Mouse (Mus musculus) midbrain, embryonic 13.5 days (tissue): ENCODE results near the gene Scml4. TPM values are rescaled to one million over a fixed set of nuclear protein-coding genes. Genes with fewer than 3 reads are reported as not detected.

ENCODE experiments used
- ATAC-seq: fragments of 200-750 bp; cut with Nextera tagmentation; 2 replicates; pipeline ENCODE4 v1.8.0; 2017; ENCODE audit warnings: mild to moderate bottlenecking, moderate TSS enrichment, moderate library complexity
- H3K27ac ChIP-seq: fragments of 300-500 bp; sonication (generic); 2 replicates; pipeline ENCODE4 v1.5.1; 2015; ENCODE audit warnings: inconsistent platforms, mild to moderate bottlenecking, moderate library complexity
- H3K27me3 ChIP-seq: fragments of 300-500 bp; sonication (generic); 2 replicates; pipeline ENCODE4 v1.6.1; 2015; ENCODE audit warnings: mild to moderate bottlenecking, inconsistent platforms
- H3K36me3 ChIP-seq: fragments of 300-500 bp; sonication (generic); 2 replicates; pipeline ENCODE4 v1.6.1; 2015; ENCODE audit warnings: mild to moderate bottlenecking, inconsistent platforms
- H3K4me1 ChIP-seq: fragments of 300-500 bp; sonication (generic); replicated peaks from 2 replicates; pipeline ENCODE4 v1.6.1; 2015; ENCODE audit warnings: inconsistent platforms
- H3K4me2 ChIP-seq: fragments of 300-500 bp; sonication (generic); replicated peaks from 2 replicates; pipeline ENCODE4 v1.6.1; 2015; ENCODE audit warnings: moderate library complexity, mild to moderate bottlenecking, inconsistent platforms
- H3K4me3 ChIP-seq: fragments of 300-500 bp; sonication (generic); replicated peaks from 2 replicates; pipeline ENCODE4 v1.5.1; 2015; ENCODE audit warnings: mild to moderate bottlenecking, inconsistent platforms
- H3K9ac ChIP-seq: fragments of 300-500 bp; sonication (generic); replicated peaks from 2 replicates; pipeline ENCODE4 v1.6.1; 2015; ENCODE audit warnings: mild to moderate bottlenecking, inconsistent platforms
- H3K9me3 ChIP-seq: fragments of 300-500 bp; sonication (generic); 2 replicates; pipeline ENCODE4 v1.6.1; 2016; ENCODE audit warnings: mild to moderate bottlenecking, inconsistent platforms
- WGBS: fragments of 180-500 bp; shearing (Covaris S2); methylation state at CpG from one replicate; pipeline ENCODE4 v1.1.7; 2015; 5-methylcytosine and 5-hydroxymethylcytosine counted together
- polyA plus RNA-seq: library from polyadenylated mRNA; unstranded; fragments of >200 nt; fragmentation: Nextera tagmentation; extraction: Ambion mirVana; gene quantifications from 2 replicates; pipeline ENCODE4 v1.2.1, GENCODE M21; 2015

Gene Scml4
- polyA plus RNA-seq, 1 experiment from 2014 or later = 10.3 TPM

DNA sequence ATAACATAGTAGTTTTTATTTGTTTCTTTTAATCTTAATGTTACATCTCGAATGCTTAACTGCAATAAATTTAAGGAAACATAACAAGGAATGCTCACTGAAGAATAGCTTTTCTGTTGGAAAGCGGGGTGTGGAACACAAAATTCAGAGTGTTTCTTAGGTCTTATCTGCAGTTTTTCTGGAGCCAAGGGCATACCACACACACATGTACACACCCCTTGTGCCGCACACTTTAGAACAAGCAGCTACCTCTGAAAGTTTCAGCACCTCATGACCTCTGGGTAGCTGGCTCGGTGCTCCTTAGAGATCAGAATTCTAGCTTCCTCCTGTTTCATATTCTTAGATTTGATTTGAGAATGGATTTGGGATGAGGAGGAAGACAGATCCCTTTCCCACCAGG, 2.6 kb downstream of the Scml4 start:
- no peaks in the 10 kb centered on the region for H3K27me3 ChIP-seq
- H3K9ac ChIP-seq = no peak overlapping the region
- peaks cover 58% of the 10 kb centered on the region for H3K4me1 ChIP-seq
- ATAC-seq = no peak
- H3K9me3 ChIP-seq = no peaks in the 10 kb centered on the region
- 84% methylated on average over 4 of the region's 4 CpGs for WGBS
- no peak overlapping the region for H3K4me3 ChIP-seq
- H3K27ac ChIP-seq = no peak overlapping the region
- no peaks in the 10 kb centered on the region for H3K36me3 ChIP-seq
- H3K4me2 ChIP-seq = 0 out of 2 replicates have a peak overlapping the region, but pooled peaks have one; percentile 9

DNA sequence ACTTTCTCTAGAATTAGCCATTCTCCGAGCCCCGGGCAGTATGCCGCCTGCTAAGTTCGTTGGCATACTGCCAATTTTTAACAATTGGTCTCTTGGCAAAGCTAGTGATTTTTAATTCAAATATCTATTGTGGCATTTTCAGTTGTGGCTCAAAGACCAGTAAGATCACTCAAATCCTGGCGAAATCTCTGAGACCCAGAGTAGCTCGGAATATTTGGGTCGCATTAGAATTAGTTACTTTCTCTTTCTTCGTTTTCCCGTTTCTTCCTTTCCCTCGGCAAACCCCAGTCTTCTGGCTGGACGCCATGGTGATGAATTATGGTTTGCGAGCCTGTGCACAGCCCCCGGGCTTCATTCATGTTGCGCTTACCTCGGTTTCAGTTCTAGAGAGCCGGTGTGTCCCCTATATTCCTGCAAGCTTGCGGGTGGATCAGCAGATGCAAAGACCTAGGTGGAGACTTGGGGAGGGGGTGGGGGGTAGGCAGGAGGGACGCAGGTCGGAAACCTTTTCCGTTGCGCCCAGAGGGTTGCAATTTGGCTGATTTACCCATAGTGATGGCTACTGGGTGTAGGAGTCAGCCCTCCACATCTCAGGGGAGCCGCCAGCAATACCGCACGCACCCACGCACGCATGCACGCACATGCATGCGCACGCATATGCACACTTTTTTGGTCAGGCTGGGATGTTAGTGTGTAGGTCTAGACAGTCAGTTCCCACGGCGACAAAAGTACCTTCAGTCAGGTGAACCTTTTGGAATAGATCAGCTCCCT, 3.6 kb downstream of the Scml4 start:
- no peaks in the 10 kb centered on the region for H3K36me3 ChIP-seq
- no peaks in the 10 kb centered on the region for H3K9me3 ChIP-seq
- WGBS = 45% methylated on average over 31 of the region's 31 CpGs
- H3K4me2 ChIP-seq = peak overlapping the region; percentile 53
- H3K27me3 ChIP-seq = no peaks in the 10 kb centered on the region
- peaks cover 58% of the 10 kb centered on the region for H3K4me1 ChIP-seq
- peak; percentile 15; the same call in 1 of the 2 replicates for ATAC-seq
- peak overlapping the region; percentile 29; the same call in 1 of the 2 replicates for H3K9ac ChIP-seq
- H3K27ac ChIP-seq = peak overlapping the region; percentile 52
- H3K4me3 ChIP-seq = peak overlapping the region; percentile 25

DNA sequence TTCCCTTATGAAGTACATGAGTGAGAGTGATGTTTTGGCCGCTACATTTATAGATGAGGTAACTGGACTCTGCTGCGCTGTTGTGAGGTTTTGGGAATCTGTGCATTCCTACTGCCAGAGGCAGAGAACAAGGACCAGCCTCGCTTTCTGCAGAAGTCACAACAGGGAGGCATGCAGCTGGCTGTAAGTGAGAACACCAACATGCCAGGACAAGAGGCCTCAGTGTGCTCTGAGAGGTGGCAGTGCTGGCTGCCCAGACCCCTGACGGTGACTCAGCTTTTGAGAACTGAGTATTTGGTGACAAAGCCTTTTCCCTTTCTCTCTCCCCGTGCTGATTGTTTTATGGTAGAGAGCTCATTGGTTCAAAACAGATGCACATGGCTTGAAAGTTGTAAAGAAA, 4.5 kb downstream of the Scml4 start:
- Histone ChIP-seq H3K9me3 (no peaks in the 10 kb centered on the region), H3K9ac (no peak overlapping the region), H3K36me3 (no peaks in the 10 kb centered on the region), H3K27me3 (no peaks in the 10 kb centered on the region), H3K27ac (peak overlapping the region; percentile 52; the same call in 1 of the 2 replicates), H3K4me3 (no peak overlapping the region), H3K4me1 (peaks cover 53% of the 10 kb centered on the region), H3K4me2 (peak overlapping the region; percentile 53; the same call in 1 of the 2 replicates)
- ATAC-seq = no peak
- 61% methylated on average over 5 of the region's 5 CpGs for WGBS

DNA sequence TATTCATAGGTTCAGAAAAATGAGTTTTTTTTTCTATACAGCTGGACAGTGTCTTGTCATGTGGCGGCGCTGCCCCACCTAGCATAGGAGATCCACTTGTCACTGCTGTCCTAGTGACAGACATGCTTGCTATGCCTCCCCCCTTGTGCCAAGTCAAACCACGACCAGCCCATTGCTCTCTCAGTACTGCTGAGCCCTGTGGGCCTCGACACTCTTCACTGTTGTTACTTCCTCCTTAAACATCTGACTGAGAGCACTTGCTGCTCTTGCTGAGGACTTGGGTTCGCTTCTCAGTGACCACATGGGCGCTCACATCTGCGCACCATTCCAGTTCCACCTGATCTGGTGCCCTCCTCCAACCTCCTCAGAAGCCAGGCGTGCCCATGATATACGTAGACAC, 8.2 kb downstream of the Scml4 start:
- Histone ChIP-seq H3K4me2 (no peak overlapping the region), H3K9ac (no peak overlapping the region), H3K36me3 (no peaks in the 10 kb centered on the region), H3K27ac (no peak overlapping the region), H3K4me3 (no peak overlapping the region), H3K9me3 (no peaks in the 10 kb centered on the region), H3K4me1 (peaks cover 39% of the 10 kb centered on the region), H3K27me3 (0 out of 2 replicates have a peak, but pooled peaks cover 6% of the 10 kb centered on the region)
- no peak for ATAC-seq
- 91% methylated on average over 9 of the region's 9 CpGs for whole genome bisulfite sequencing

DNA sequence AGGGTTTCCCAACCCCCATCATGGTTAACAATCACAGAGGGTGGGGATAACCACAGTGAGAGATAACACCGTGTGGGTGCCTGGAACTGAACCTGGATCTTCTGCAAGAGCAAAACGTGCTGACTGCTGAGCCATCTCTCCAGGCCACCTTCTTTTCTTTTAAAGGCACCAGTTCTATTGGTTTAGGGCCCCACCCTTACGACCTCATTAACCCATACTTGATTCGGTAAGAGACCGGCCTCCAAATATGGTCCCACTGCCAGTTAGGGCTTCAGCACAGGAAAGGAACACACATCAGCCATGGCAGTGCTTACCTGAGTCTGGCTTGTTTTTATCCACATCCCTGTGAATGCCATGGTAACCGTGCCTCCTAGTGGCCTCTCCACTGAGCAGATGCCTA, 9.3 kb downstream of the Scml4 start:
- no peak overlapping the region for H3K4me2 ChIP-seq
- ATAC-seq = no peak
- H3K9me3 ChIP-seq = no peaks in the 10 kb centered on the region
- no peak overlapping the region for H3K4me3 ChIP-seq
- WGBS = 84% methylated on average over 6 of the region's 6 CpGs
- no peak overlapping the region for H3K9ac ChIP-seq
- H3K36me3 ChIP-seq = no peaks in the 10 kb centered on the region
- H3K27ac ChIP-seq = no peak overlapping the region
- H3K27me3 ChIP-seq = 0 out of 2 replicates have a peak, but pooled peaks cover 6% of the 10 kb centered on the region
- peaks cover 28% of the 10 kb centered on the region for H3K4me1 ChIP-seq

DNA sequence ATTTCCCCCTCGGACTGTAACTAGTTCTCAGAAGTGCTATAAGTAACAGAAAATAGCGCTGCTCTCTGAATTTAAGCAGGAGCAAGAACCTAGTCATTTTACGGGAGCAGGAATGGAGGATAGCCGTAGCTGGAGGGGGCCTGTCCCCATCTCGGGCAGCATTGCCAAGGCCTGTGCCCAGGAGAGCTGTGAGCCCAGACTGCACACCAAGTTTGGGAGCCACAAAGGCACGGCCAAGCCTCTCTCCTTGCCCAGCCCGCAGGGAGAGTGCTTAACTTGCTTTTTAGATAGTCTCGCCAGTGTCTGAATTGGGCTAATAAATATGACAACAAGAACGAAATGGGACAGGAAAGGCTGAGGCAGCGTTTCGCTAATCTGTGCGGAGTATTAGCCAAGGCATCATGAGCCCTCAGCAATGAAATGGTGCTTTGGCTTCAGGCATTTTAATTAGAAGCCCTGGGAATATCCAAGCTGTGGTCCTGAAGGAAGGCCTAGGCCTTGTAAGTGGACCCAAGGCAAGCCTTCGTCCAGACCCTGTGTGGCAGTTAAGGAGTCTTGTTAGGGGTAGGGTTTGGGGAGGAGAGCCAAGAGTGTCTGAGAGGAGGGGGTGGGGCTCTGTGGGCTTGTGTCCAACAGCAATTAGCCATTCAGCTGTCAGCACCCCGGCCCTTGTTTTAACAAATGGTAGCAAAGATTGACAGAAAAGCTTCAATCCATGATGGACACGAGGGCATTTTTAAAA, 12.3 kb downstream of the Scml4 start:
- Histone ChIP-seq H3K36me3 (no peaks in the 10 kb centered on the region), H3K9me3 (no peaks in the 10 kb centered on the region), H3K27ac (peak overlapping the region; percentile 25; the same call in 1 of the 2 replicates), H3K4me3 (no peak overlapping the region), H3K27me3 (0 out of 2 replicates have a peak, but pooled peaks cover 6% of the 10 kb centered on the region), H3K4me2 (no peak overlapping the region), H3K9ac (no peak overlapping the region), H3K4me1 (peaks cover 14% of the 10 kb centered on the region)
- WGBS = 72% methylated on average over 15 of the region's 15 CpGs
- ATAC-seq = peak; percentile 70

DNA sequence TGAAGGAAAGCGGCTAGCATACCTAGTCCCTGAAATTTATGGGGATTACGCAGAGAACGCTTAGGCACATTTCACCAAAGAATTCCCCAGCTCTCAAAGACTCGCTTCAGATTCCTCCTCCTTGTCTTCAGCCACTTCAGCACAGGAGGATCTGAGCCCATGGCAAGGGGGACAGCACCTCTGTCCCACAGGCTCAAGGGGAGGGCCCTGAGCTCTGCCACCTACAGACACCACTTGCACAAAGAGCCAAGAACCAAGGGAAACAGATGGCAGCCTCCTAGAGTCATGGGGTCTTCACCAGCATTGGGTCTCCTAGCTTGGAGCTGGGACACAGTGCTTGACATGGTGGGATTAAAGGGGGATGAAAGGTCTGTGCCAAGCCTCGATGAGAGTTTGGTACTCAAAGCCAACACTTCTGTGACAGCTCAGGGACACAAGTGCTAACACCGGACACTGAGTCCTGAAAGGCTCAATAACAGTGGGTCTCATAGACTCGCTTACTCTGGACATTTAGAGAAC, 13.0 kb downstream of the Scml4 start:
- H3K4me3 ChIP-seq = no peak overlapping the region
- H3K9ac ChIP-seq = no peak overlapping the region
- ATAC-seq = no peak
- no peaks in the 10 kb centered on the region for H3K9me3 ChIP-seq
- WGBS = 84% methylated on average over 7 of the region's 7 CpGs
- H3K27me3 ChIP-seq = 0 out of 2 replicates have a peak, but pooled peaks cover 6% of the 10 kb centered on the region
- no peaks in the 10 kb centered on the region for H3K36me3 ChIP-seq
- H3K4me1 ChIP-seq = peaks cover 13% of the 10 kb centered on the region
- peak overlapping the region; percentile 25; the same call in 1 of the 2 replicates for H3K27ac ChIP-seq
- no peak overlapping the region for H3K4me2 ChIP-seq

DNA sequence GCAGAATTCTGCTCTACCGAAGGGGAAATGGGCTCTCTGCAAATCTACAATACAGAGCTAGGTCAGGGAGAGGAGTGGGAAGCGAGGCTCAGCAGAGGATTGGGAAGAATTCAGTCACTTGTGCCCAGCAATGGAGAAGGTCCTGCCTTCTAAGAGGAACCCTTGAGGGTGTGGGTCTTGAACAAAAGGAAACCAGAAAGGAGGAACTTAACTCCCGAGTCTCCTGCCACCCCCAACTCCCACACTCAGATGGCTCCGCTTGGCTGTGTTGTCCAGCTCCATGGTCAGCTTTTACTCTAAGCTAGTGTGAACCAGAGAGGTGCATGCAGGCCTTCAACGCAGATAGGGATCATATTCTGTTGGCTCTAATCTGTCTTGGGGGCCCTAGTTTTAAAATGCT, 16.0 kb downstream of the Scml4 start:
- Histone ChIP-seq H3K9ac (no peak overlapping the region), H3K4me1 (peaks cover 16% of the 10 kb centered on the region)
- 68% methylated on average over 5 of the region's 5 CpGs for WGBS

DNA sequence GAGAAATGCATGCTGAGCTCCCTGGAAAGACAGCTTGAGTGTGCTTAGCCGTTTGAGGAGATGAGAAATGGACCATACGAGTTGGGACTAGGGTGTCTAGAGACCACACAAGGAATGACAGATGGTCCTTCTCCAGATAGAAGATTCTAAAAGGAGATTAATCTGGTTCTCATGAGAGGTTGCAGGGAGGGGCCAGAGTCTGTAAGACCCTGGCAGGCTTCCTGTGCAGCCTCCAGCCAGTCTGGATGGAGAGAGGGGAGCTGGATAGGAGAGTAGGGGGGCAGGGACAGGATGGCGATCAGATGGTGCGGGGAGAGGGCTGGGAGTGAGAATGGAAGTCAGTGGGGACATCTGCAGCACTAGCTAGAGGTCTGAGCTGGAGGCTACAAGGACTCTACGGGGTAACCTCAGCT, 19.1 kb downstream of the Scml4 start:
- H3K27ac ChIP-seq = no peak overlapping the region
- no peaks in the 10 kb centered on the region for H3K27me3 ChIP-seq
- no peak for ATAC-seq
- no peaks in the 10 kb centered on the region for H3K36me3 ChIP-seq
- H3K4me3 ChIP-seq = no peak overlapping the region
- H3K9ac ChIP-seq = no peak overlapping the region
- 76% methylated on average over 5 of the region's 5 CpGs for WGBS
- no peaks in the 10 kb centered on the region for H3K9me3 ChIP-seq
- 0 out of 2 replicates have a peak, but pooled peaks cover 3% of the 10 kb centered on the region for H3K4me1 ChIP-seq
- H3K4me2 ChIP-seq = no peak overlapping the region

More for the DNA sequence above, 16.0 kb downstream of the Scml4 start:
- no peaks in the 10 kb centered on the region for H3K27me3 ChIP-seq
- ATAC-seq = no peak
- no peaks in the 10 kb centered on the region for H3K36me3 ChIP-seq
- no peak overlapping the region for H3K4me3 ChIP-seq
- no peaks in the 10 kb centered on the region for H3K9me3 ChIP-seq
- no peak overlapping the region for H3K4me2 ChIP-seq
- no peak overlapping the region for H3K27ac ChIP-seq

DNA sequence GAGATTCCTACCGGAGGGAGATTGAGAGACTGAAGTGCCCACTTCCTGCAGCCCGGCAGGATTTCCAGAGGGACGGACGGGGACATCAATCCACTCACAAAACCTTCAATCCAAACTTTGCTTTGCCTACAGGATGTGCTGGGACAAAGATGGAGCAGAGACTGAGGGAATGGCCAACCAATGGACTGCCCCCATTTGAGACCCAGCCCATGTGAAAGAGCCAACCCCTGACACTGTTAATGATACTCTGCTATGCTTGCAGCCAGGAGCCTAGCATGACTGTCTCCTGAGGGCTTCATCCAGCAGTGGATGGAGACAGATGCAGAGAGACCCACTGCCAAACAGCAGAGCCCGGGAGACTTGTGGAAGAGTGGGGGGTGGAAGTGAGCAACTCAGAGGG, 19.5 kb downstream of the Scml4 start:
- no peaks in the 10 kb centered on the region for H3K36me3 ChIP-seq
- H3K27ac ChIP-seq = no peak overlapping the region
- 0 out of 2 replicates have a peak, but pooled peaks cover 3% of the 10 kb centered on the region for H3K4me1 ChIP-seq
- no peaks in the 10 kb centered on the region for H3K9me3 ChIP-seq
- 89% methylated on average over 5 of the region's 5 CpGs for WGBS
- H3K27me3 ChIP-seq = no peaks in the 10 kb centered on the region
- ATAC-seq = no peak
- H3K4me3 ChIP-seq = no peak overlapping the region
- no peak overlapping the region for H3K4me2 ChIP-seq
- no peak overlapping the region for H3K9ac ChIP-seq

DNA sequence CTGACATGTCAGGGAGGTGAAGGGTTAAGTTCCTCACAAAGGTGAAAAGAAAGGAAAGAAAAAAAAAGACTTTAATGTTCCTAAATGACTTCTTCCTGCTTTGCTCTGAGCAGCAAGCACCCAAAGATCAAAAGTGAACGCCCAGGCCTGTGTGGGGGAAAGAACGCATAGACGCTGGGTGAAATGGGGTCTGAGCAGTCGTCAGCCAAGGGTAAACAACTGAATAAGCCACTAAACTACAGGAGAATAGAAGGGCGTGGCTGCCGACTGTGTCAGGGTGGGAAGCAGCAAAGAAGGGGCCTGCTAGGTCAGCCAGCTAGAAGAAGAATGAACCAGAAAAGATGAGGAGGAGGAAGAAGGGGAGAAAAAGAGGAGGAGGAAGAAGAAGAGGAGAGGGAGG, 26.9 kb downstream of the Scml4 start:
- no peak overlapping the region for H3K27ac ChIP-seq
- no peaks in the 10 kb centered on the region for H3K27me3 ChIP-seq
- 14% methylated on average over 6 of the region's 6 CpGs for WGBS
- H3K4me1 ChIP-seq = 0 out of 2 replicates have a peak, but pooled peaks cover 7% of the 10 kb centered on the region
- no peak overlapping the region for H3K9ac ChIP-seq
- H3K4me3 ChIP-seq = no peak overlapping the region
- ATAC-seq = no peak
- no peaks in the 10 kb centered on the region for H3K9me3 ChIP-seq
- no peak overlapping the region for H3K4me2 ChIP-seq
- H3K36me3 ChIP-seq = no peaks in the 10 kb centered on the region

DNA sequence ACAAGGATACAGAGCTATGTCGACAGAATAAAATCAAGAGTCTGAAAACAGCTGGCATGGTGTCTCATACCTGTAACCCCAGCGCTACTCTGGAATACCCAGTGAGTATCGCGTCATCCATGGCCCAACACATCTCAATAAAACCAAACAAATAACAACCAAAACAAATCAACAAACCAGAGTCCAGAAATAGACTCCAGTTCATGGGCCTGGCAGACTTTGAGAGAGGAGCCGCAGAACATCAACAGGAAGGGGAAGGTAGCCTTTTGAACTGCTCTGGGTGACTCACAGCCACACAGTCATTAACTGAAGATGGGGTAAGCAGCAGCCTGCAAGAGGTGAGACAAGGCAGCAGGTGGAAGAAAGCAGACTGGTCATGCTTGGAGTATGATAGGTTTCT, 28.1 kb downstream of the Scml4 start:
- H3K4me1 ChIP-seq = 0 out of 2 replicates have a peak, but pooled peaks cover 7% of the 10 kb centered on the region
- no peak for ATAC-seq
- H3K4me2 ChIP-seq = no peak overlapping the region
- no peaks in the 10 kb centered on the region for H3K27me3 ChIP-seq
- no peaks in the 10 kb centered on the region for H3K9me3 ChIP-seq
- 95% methylated on average over 5 of the region's 5 CpGs for WGBS
- no peak overlapping the region for H3K27ac ChIP-seq
- no peak overlapping the region for H3K9ac ChIP-seq
- no peaks in the 10 kb centered on the region for H3K36me3 ChIP-seq
- H3K4me3 ChIP-seq = no peak overlapping the region
